Mouse (Mus musculus) MEL (cell line): ENCODE measurements around the gene Inpp5a. TPM values are rescaled to one million over a fixed set of nuclear protein-coding genes. Genes with fewer than 3 reads are reported as not detected.

ENCODE experiments used
- DNase-seq: peaks from one replicate; pipeline ENCODE4 v3.0.0; 2011; ENCODE audit warnings: low read depth, low spot score
- H3K27ac ChIP-seq: 2 replicates; pipeline ENCODE4 v1.5.1; 2012; ENCODE audit warnings: low read depth, mild to moderate bottlenecking, control low read depth, low read length, moderate library complexity; ENCODE audit not compliant: control insufficient read depth
- H3K27me3 ChIP-seq, 2 experiments: fragments of 150-350 bp in 1 of 2; sonication (generic) in 1 of 2; 2 replicates each; pipeline ENCODE4 v1.6.1; 2012; ENCODE audit warnings: low read length in 2 of 2, mild to moderate bottlenecking in 2 of 2, improper control_type of control experiment in 1 of 2, moderate library complexity in 1 of 2; ENCODE audit not compliant: insufficient read depth in 2 of 2, control insufficient read depth in 1 of 2
- H3K36me3 ChIP-seq, 2 experiments: 2 replicates each; pipeline ENCODE4 v1.6.1; 2012 to 2014; ENCODE audit warnings: low read length in 2 of 2, improper control_type of control experiment in 1 of 2, inconsistent platforms in 1 of 2, mild to moderate bottlenecking in 1 of 2; ENCODE audit not compliant: insufficient read depth in 2 of 2, control insufficient read depth in 1 of 2
- H3K4me1 ChIP-seq, 2 experiments: fragments of 150-350 bp in 1 of 2; sonication (generic) in 1 of 2; 2 replicates each; pipeline ENCODE4 v1.6.1; 2012; ENCODE audit warnings: low read length in 2 of 2, improper control_type of control experiment in 1 of 2, mild to moderate bottlenecking in 1 of 2; ENCODE audit not compliant: insufficient read depth in 2 of 2, control insufficient read depth in 1 of 2
- H3K4me3 ChIP-seq, 2 experiments: fragments of 150-350 bp in 1 of 2; sonication (generic) in 1 of 2; 2 replicates each; pipeline ENCODE4 v1.5.1; 2012; ENCODE audit warnings: low read depth in 2 of 2, low read length in 2 of 2, mild to moderate bottlenecking in 2 of 2, moderate library complexity in 2 of 2, control low read depth in 1 of 2, improper control_type of control experiment in 1 of 2; ENCODE audit not compliant: control insufficient read depth in 1 of 2, insufficient read depth in 1 of 2
- H3K79me2 ChIP-seq: 2 replicates; pipeline ENCODE4 v1.6.1; 2012; ENCODE audit warnings: mild to moderate bottlenecking, low read length, moderate library complexity; ENCODE audit not compliant: control insufficient read depth, poor library complexity, insufficient read depth
- H3K9ac ChIP-seq: 2 replicates; pipeline ENCODE4 v1.6.1; 2012; ENCODE audit warnings: low read depth, mild to moderate bottlenecking, control low read depth, low read length, moderate library complexity; ENCODE audit not compliant: control insufficient read depth, poor library complexity, severe bottlenecking
- H3K9me3 ChIP-seq: fragments of 150-350 bp; sonication (generic); replicated peaks from 2 replicates; pipeline ENCODE4 v1.6.1; 2012; ENCODE audit warnings: mild to moderate bottlenecking, low read length, improper control_type of control experiment, moderate library complexity; ENCODE audit not compliant: insufficient read depth
- CHD1 ChIP-seq: IDR thresholded peaks from 2 replicates; pipeline ENCODE4 v1.6.1; 2012; ENCODE audit warnings: low read depth, mild to moderate bottlenecking, inconsistent platforms, low read length, improper control_type of control experiment
- CTCF ChIP-seq, 3 experiments: IDR thresholded peaks in 2 of 3; conservative IDR thresholded peaks in 1 of 3; 2 replicates each; pipeline ENCODE4 v1.5.1; 2011 to 2012; ENCODE audit warnings: low read length in 3 of 3, low read depth in 2 of 3, mild to moderate bottlenecking in 2 of 3, improper control_type of control experiment in 1 of 3, inconsistent platforms in 1 of 3, mixed read lengths in 1 of 3, moderate library complexity in 1 of 3; ENCODE audit not compliant: control insufficient read depth in 1 of 3, insufficient read depth in 1 of 3, poor library complexity in 1 of 3, severe bottlenecking in 1 of 3
- E2F4 ChIP-seq: IDR thresholded peaks from 2 replicates; pipeline ENCODE4 v1.6.1; 2011; ENCODE audit warnings: low read depth, low read length, improper control_type of control experiment, borderline replicate concordance
- GABPA ChIP-seq: IDR thresholded peaks from 2 replicates; pipeline ENCODE4 v1.6.1; 2012; ENCODE audit warnings: low read depth, mild to moderate bottlenecking, inconsistent platforms, low read length, improper control_type of control experiment, moderate library complexity
- GATA1 ChIP-seq: IDR thresholded peaks from 2 replicates; pipeline ENCODE4 v1.6.1; 2011; ENCODE audit warnings: low read depth, low read length, improper control_type of control experiment
- MAX ChIP-seq: IDR thresholded peaks from 2 replicates; pipeline ENCODE4 v1.6.1; 2011; ENCODE audit warnings: low read length, improper control_type of control experiment
- MAZ ChIP-seq: IDR thresholded peaks from 2 replicates; pipeline ENCODE4 v1.6.1; 2012; ENCODE audit warnings: low read depth, mild to moderate bottlenecking, inconsistent platforms, low read length, improper control_type of control experiment
- MYB ChIP-seq: IDR thresholded peaks from 2 replicates; pipeline ENCODE4 v1.6.1; 2011; ENCODE audit warnings: mild to moderate bottlenecking, low read depth, low read length, improper control_type of control experiment
- MYC ChIP-seq: IDR thresholded peaks from 2 replicates; pipeline ENCODE4 v1.6.1; 2011; ENCODE audit warnings: low read depth, mild to moderate bottlenecking, low read length, improper control_type of control experiment, moderate library complexity
- NRF1 ChIP-seq: IDR thresholded peaks from 2 replicates; pipeline ENCODE4 v1.6.1; 2014; ENCODE audit warnings: low read depth, mild to moderate bottlenecking, inconsistent platforms, low read length, improper control_type of control experiment, moderate library complexity; ENCODE audit not compliant: poor library complexity, insufficient read depth, severe bottlenecking
- POLR2A ChIP-seq, 2 experiments: IDR thresholded peaks; 2 replicates each; pipeline ENCODE4 v1.6.1; 2011 to 2012; ENCODE audit warnings: low read length in 2 of 2, mild to moderate bottlenecking in 2 of 2, control low read depth in 1 of 2, improper control_type of control experiment in 1 of 2, low read depth in 1 of 2, moderate library complexity in 1 of 2; ENCODE audit not compliant: control insufficient read depth in 1 of 2, insufficient read depth in 1 of 2, poor library complexity in 1 of 2
- POLR2AphosphoS5 ChIP-seq: IDR thresholded peaks from 2 replicates; pipeline ENCODE4 v1.6.1; 2012; ENCODE audit warnings: low read depth, borderline replicate concordance, mild to moderate bottlenecking, inconsistent platforms, low read length, moderate library complexity, mixed read lengths
- RAD21 ChIP-seq: IDR thresholded peaks from 2 replicates; pipeline ENCODE4 v1.6.1; 2011; ENCODE audit warnings: mild to moderate bottlenecking, low read depth, low read length, improper control_type of control experiment
- SIN3A ChIP-seq: IDR thresholded peaks from 2 replicates; pipeline ENCODE4 v1.6.1; 2012; ENCODE audit warnings: low read length, improper control_type of control experiment, inconsistent platforms
- SMC3 ChIP-seq: IDR thresholded peaks from 2 replicates; pipeline ENCODE4 v1.6.1; 2011; ENCODE audit warnings: low read depth, low read length, improper control_type of control experiment
- TBP ChIP-seq: IDR thresholded peaks from 2 replicates; pipeline ENCODE4 v1.8.0; 2011; ENCODE audit warnings: low read depth, low read length, improper control_type of control experiment
- TCF12 ChIP-seq: IDR thresholded peaks from 2 replicates; pipeline ENCODE4 v1.6.1; 2014; ENCODE audit warnings: low read depth, mild to moderate bottlenecking, inconsistent platforms, low read length, improper control_type of control experiment, moderate library complexity
- USF2 ChIP-seq, 2 experiments: IDR thresholded peaks; 2 replicates each; pipeline ENCODE4 v1.6.1; 2011 to 2012; ENCODE audit warnings: improper control_type of control experiment in 2 of 2, low read length in 2 of 2, borderline replicate concordance in 1 of 2, inconsistent platforms in 1 of 2, low read depth in 1 of 2, mild to moderate bottlenecking in 1 of 2; ENCODE audit not compliant: insufficient read depth in 1 of 2
- polyA plus RNA-seq, 2 experiments: library from polyadenylated mRNA; stranded (reverse) in 1 of 2; unstranded in 1 of 2; fragments of >175 nt in 1 of 2; fragments of >200 nt in 1 of 2; gene quantifications; 2 replicates each; pipeline versions ENCODE4 v1.2.1 to v1.2.4; 2012; ENCODE audit warnings: low replicate concordance in 2 of 2, low read depth in 1 of 2; ENCODE audit not compliant: insufficient read length in 2 of 2, insufficient read depth in 1 of 2, missing spikeins in 1 of 2
- total RNA-seq: library from RNA; depleted of rRNA; stranded (reverse); fragments of 300-350 nt; gene quantifications from 2 replicates; pipeline ENCODE4 v1.2.3, GENCODE M21; 2012

Inpp5a gene
- total and polyA plus RNA-seq, 3 experiments, result 5.7 to 14.4 TPM; not detected in 1

DNA sequence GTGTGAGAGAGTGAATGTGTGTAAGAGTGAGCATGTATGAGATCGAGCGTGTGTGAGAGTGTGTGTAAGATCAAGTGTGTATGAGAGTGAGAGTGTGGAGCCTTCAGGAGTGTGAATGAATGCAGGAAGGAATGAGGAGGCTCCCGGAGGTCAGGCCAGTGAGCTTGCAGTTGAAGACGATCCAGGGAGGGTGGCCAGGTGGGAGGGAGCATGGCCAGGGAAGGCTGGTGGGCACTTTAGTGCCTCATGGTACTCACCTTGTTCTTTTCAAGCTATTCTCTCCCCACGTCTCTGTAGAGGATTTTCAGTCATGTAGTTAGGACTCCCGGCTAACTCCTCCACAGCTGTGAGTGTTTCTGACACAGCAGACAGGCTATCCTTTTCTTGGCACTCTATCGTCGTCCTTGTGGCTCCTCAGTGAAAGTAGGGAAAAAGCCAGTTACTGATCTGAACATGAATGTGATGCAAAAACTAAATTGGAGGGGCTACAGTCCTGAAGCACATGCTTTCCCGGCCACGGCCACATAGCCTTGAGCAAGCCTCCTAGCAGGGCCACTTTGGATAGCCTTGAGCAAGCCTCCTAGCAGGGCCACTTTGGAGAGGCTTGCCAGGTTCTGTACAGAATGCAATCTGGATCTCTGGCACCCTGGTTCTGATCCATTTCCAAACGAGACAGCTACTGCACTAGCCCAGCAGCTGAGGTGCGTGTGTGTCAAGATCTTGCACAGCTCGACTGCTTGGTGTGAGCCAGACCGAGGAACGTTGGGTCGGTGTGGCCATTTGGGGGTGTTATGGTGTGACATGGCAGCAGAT lies 61.5 kb downstream of the Inpp5a start:
- DNase-seq, result no peak
- Histone ChIP-seq H3K36me3 (no peaks in the 10 kb centered on the region), H3K27me3 (no peaks in the 10 kb centered on the region), H3K79me2 (no peaks in the 10 kb centered on the region), H3K4me1 (no peaks in the 10 kb centered on the region), H3K4me3 (no peak overlapping the region), H3K9me3 (no peaks in the 10 kb centered on the region), H3K9ac (no peak overlapping the region), H3K27ac (no peak overlapping the region)
- TF ChIP-seq TCF12 (no peak), TBP (no peak), NRF1 (no peak), CTCF (IDR thresholded peaks at IDR 0.05 in 2 of 3, conservative IDR thresholded peaks at IDR 0.05 in 1 of 3; ENCODE audit: control insufficient read depth in 1 of 3, insufficient read depth in 1 of 3, low read depth in 2 of 3, low read length in 3 of 3, poor library complexity in 1 of 3, severe bottlenecking in 1 of 3) (no peak), POLR2A (IDR thresholded peaks at IDR 0.05; ENCODE audit: control insufficient read depth in 1 of 2, insufficient read depth in 1 of 2, low read depth in 1 of 2, low read length in 2 of 2, poor library complexity in 1 of 2) (no peak), MAX (no peak), GABPA (no peak), SIN3A (no peak), MAZ (no peak), CHD1 (no peak), MYB (no peak), SMC3 (no peak), MYC (no peak)

DNA sequence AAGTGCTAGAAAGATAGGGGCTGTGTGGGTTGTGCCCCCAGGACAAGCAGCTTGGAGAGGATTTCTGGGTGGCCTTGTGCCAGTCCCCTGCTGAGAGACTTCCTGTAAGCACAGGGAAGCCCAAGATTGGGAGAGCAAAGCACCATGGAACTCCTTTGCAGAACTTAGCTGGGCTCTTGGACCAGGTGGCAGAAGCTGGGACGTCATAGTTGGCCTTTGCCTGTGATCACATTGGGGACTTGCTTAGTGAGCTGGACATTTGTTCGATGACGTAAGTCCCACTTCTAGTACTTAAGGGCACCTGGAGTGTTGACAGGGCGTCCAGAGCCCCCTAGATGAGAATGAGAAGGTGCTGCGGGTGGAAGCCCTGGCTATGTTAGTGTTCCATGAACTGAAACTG lies 62.8 kb downstream of the Inpp5a start:
- Histone ChIP-seq H3K9me3 (no peaks in the 10 kb centered on the region), H3K9ac (no peak overlapping the region), H3K4me1 (no peaks in the 10 kb centered on the region)

More for the DNA sequence above, 62.8 kb downstream of the Inpp5a start:
- H3K79me2 ChIP-seq, result no peaks in the 10 kb centered on the region
- no peaks in the 10 kb centered on the region for H3K27me3 ChIP-seq
- H3K36me3 ChIP-seq, result no peaks in the 10 kb centered on the region
- no peak overlapping the region for H3K4me3 ChIP-seq
- no peak for DNase-seq
- H3K27ac ChIP-seq, result no peak overlapping the region
- TF ChIP-seq MYB (no peak), USF2 (IDR thresholded peaks at IDR 0.05; ENCODE audit: borderline replicate concordance in 1 of 2, insufficient read depth in 1 of 2, low read depth in 1 of 2, low read length in 2 of 2) (no peak), GABPA (no peak), RAD21 (no peak), POLR2AphosphoS5 (no peak), E2F4 (no peak), GATA1 (no peak), POLR2A (IDR thresholded peaks at IDR 0.05; ENCODE audit: control insufficient read depth in 1 of 2, insufficient read depth in 1 of 2, low read depth in 1 of 2, low read length in 2 of 2, poor library complexity in 1 of 2) (no peak)
